Mouse (Mus musculus) frontal cortex, adult (tissue): ENCODE results near the gene Tfap2c.
A peak's percentile ranks its signal among the peaks of the same experiment; 100 is the strongest.

Experiments used
- ATAC-seq: cut with Nextera tagmentation; 2 replicates; pipeline ENCODE4 v1.9.2; 2017; ENCODE audit warnings: mild to moderate bottlenecking, moderate library complexity, mixed read lengths; ENCODE audit not compliant: low TSS enrichment

The Tfap2c gene

GRCm38 (mm10) chr2:172549371-172550155, at the start of gene Tfap2c:
Gene Tfap2c (plus strand): TSS chr2:172549593.
- ATAC-seq, result no peak

- ATAC-seq, result no peak
These were observed 48.6 kb upstream of the Tfap2c start for GRCm38 (mm10) chr2:172500752-172501316.

GRCm38 (mm10) chr2:172501341-172501740, 48.1 kb upstream of the Tfap2c start:
- peak; percentile 85 for ATAC-seq

- no peak for ATAC-seq
These were observed 47.2 kb upstream of the Tfap2c start for GRCm38 (mm10) chr2:172502168-172502567.

GRCm38 (mm10) chr2:172506121-172506520, 43.3 kb upstream of the Tfap2c start:
- ATAC-seq, result no peak

GRCm38 (mm10) chr2:172510056-172510712, 39.2 kb upstream of the Tfap2c start:
- no peak for ATAC-seq

GRCm38 (mm10) chr2:172510899-172511298, 38.5 kb upstream of the Tfap2c start:
- ATAC-seq, result no peak

GRCm38 (mm10) chr2:172516407-172516992, 32.9 kb upstream of the Tfap2c start:
- no peak for ATAC-seq

- no peak for ATAC-seq
These were observed 28.6 kb upstream of the Tfap2c start for GRCm38 (mm10) chr2:172520616-172521371.

- no peak for ATAC-seq
These were observed 26.9 kb upstream of the Tfap2c start for GRCm38 (mm10) chr2:172522528-172522927.

GRCm38 (mm10) chr2:172527175-172527574, 22.2 kb upstream of the Tfap2c start:
- no peak for ATAC-seq

- no peak for ATAC-seq
These were observed 5.4 kb upstream of the Tfap2c start for GRCm38 (mm10) chr2:172543987-172544386.

GRCm38 (mm10) chr2:172544601-172545127, 4.7 kb upstream of the Tfap2c start:
- ATAC-seq, result no peak

- no peak for ATAC-seq
These were observed 3.7 kb upstream of the Tfap2c start for GRCm38 (mm10) chr2:172545592-172546235.

GRCm38 (mm10) chr2:172546551-172546950, 2.8 kb upstream of the Tfap2c start:
- no peak for ATAC-seq

GRCm38 (mm10) chr2:172547116-172547515, 2.3 kb upstream of the Tfap2c start:
- no peak for ATAC-seq

GRCm38 (mm10) chr2:172547807-172548586, 1.4 kb upstream of the Tfap2c start:
- no peak for ATAC-seq

- ATAC-seq, result no peak
These were observed 629 bp upstream of the Tfap2c start for GRCm38 (mm10) chr2:172548672-172549255.

GRCm38 (mm10) chr2:172550364-172551080, 1.1 kb downstream of the Tfap2c start:
- ATAC-seq, result no peak
